Mouse (Mus musculus): ENCODE measurements around the gene Armc5. TPM values are rescaled to one million over a fixed set of nuclear protein-coding genes. Genes with fewer than 3 reads are reported as not detected.

Armc5 gene
- polyA plus RNA-seq, 1 experiment from 2014 or later = 17.3 TPM

- DNase-seq (ENCODE audit: low read depth, low spot score) (no peak), ATAC-seq (no peak)
- TF ChIP-seq CTCF (IDR thresholded peaks at IDR 0.05) = no peak
- in situ Hi-C loops (cut with MboI; ENCODE audit: low pct_unique_long_range_greater_than_20kb) = loop anchor here (5.0 kb wide), 3 partner anchors 47 to 457 kb away; no protein-coding TSS in a partner anchor
- H3K27me3 ChIP-seq = no peaks in the 10 kb centered on the region
- POLR2A ChIA-PET = interaction anchor here (2.1 kb wide), 1 partner anchor 8 kb away, joined by 13 read pairs; the partner anchor contains the start of genes 9130023H24Rik and Armc5
- CTCF ChIA-PET = interaction anchor here (1.3 kb wide), 1 partner anchor 44 kb away, joined by 3 read pairs; no protein-coding TSS in a partner anchor
These were observed 8.4 kb downstream of the Armc5 start for GRCm38 (mm10) chr7:128245547-128245946.

GRCm38 (mm10) chr7:128246496-128247391 lies 9.6 kb downstream of the Armc5 start, which contains the start of gene Tgfb1i1:
TSS of gene Tgfb1i1 (plus strand) at chr7:128246812.
- TF ChIP-seq CTCF (IDR thresholded peaks at IDR 0.05) = no peak
- CTCF ChIA-PET = interaction anchor here (0.7 to 1.6 kb wide), 3 partner anchors 9 to 97 kb away, joined by 3 read pairs; partner anchors contain the start of genes 9130023H24Rik and Armc5
- POLR2A ChIA-PET = interaction anchor here (0.6 to 2.1 kb wide), 2 partner anchors 9 to 116 kb away, joined by 3 to 13 read pairs; partner anchors contain the start of genes 9130023H24Rik and Armc5
- ATAC-seq (peak; percentile 27), DNase-seq (ENCODE audit: low read depth, low spot score) (peak; percentile 13)
- in situ Hi-C loops (cut with MboI; ENCODE audit: low pct_unique_long_range_greater_than_20kb) = loop anchor here (5.0 kb wide), 3 partner anchors 46 to 456 kb away; no protein-coding TSS in a partner anchor
- H3K27me3 ChIP-seq = no peaks in the 10 kb centered on the region

- TF ChIP-seq CTCF (IDR thresholded peaks at IDR 0.05) = no peak
These were observed 10.3 kb downstream of the Armc5 start for GRCm38 (mm10) chr7:128247443-128247842.

GRCm38 (mm10) chr7:128248081-128249042 lies 11.2 kb downstream of the Armc5 start:
- TF ChIP-seq CTCF (IDR thresholded peaks at IDR 0.05) = no peak
- in situ Hi-C loops (cut with MboI; ENCODE audit: low pct_unique_long_range_greater_than_20kb) = loop anchor here (5.0 kb wide), 3 partner anchors 44 to 454 kb away; no protein-coding TSS in a partner anchor
- no peak for ATAC-seq

More at GRCm38 (mm10) chr7:128247443-128247842, 10.3 kb downstream of the Armc5 start:
- in situ Hi-C loops (cut with MboI; ENCODE audit: low pct_unique_long_range_greater_than_20kb) = loop anchor here (5.0 kb wide), 3 partner anchors 45 to 455 kb away; no protein-coding TSS in a partner anchor
- peak; percentile 44 for DNase-seq (ENCODE audit: low read depth, low spot score)
- no peaks in the 10 kb centered on the region for H3K27me3 ChIP-seq
- CTCF ChIA-PET = interaction anchor here (1.6 kb wide), 1 partner anchor 10 kb away, joined by 3 read pairs; the partner anchor contains the start of genes 9130023H24Rik and Armc5
- ATAC-seq = peak; percentile 65
- POLR2A ChIA-PET = interaction anchor here (2.1 kb wide), 1 partner anchor 10 kb away, joined by 13 read pairs; the partner anchor contains the start of genes 9130023H24Rik and Armc5

GRCm38 (mm10) chr7:128249998-128250397 lies 12.9 kb downstream of the Armc5 start:
- no peaks in the 10 kb centered on the region for H3K27me3 ChIP-seq
- no peak for TF ChIP-seq CTCF (IDR thresholded peaks at IDR 0.05)
- no peak for DNase-seq (ENCODE audit: low read depth, low spot score)
- in situ Hi-C loops (cut with MboI; ENCODE audit: low pct_unique_long_range_greater_than_20kb) = loop anchor here (5.0 kb wide), 3 partner anchors 42 to 452 kb away; no protein-coding TSS in a partner anchor
- ATAC-seq = no peak
- ChIA-PET CTCF (no interaction called here), POLR2A (interaction anchor here (0.6 to 0.8 kb wide), 2 partner anchors 10 to 1743 kb away, joined by 3 read pairs; no protein-coding TSS in a partner anchor)

More at GRCm38 (mm10) chr7:128248081-128249042, 11.2 kb downstream of the Armc5 start:
- no peaks in the 10 kb centered on the region for H3K27me3 ChIP-seq
- DNase-seq (ENCODE audit: low read depth, low spot score) = no peak
- ChIA-PET POLR2A (no interaction called here), CTCF (interaction anchor here (1.3 to 1.6 kb wide), 2 partner anchors 11 to 96 kb away, joined by 3 read pairs; partner anchors contain the start of genes 9130023H24Rik and Armc5)

- ChIA-PET CTCF (no interaction called here), POLR2A (no interaction called here)
- DNase-seq (ENCODE audit: low read depth, low spot score) (no peak), ATAC-seq (no peak)
- TF ChIP-seq CTCF (IDR thresholded peaks at IDR 0.05) = no peak
- H3K27me3 ChIP-seq = no peaks in the 10 kb centered on the region
- in situ Hi-C loops (cut with MboI; ENCODE audit: low pct_unique_long_range_greater_than_20kb) = no loop called here
These were observed 14.8 kb downstream of the Armc5 start for GRCm38 (mm10) chr7:128251946-128252345.

- ChIA-PET POLR2A (interaction anchor here (1.1 kb wide), 1 partner anchor 13 kb away, joined by 3 read pairs; no protein-coding TSS in a partner anchor), CTCF (no interaction called here)
- no peak for DNase-seq (ENCODE audit: low read depth, low spot score)
These were observed 15.5 kb downstream of the Armc5 start for GRCm38 (mm10) chr7:128252609-128253008.

GRCm38 (mm10) chr7:128254978-128255377 lies 17.8 kb downstream of the Armc5 start:
- H3K27me3 ChIP-seq = peaks cover 8% of the 10 kb centered on the region
- TF ChIP-seq CTCF (IDR thresholded peaks at IDR 0.05) = no peak
- ChIA-PET CTCF (no interaction called here), POLR2A (interaction anchor here (0.9 kb wide), 1 partner anchor 326 kb away, joined by 4 read pairs; no protein-coding TSS in a partner anchor)
- ATAC-seq (no peak), DNase-seq (ENCODE audit: low read depth, low spot score) (no peak)
- in situ Hi-C loops (cut with MboI; ENCODE audit: low pct_unique_long_range_greater_than_20kb) = no loop called here

More at GRCm38 (mm10) chr7:128252609-128253008, 15.5 kb downstream of the Armc5 start:
- in situ Hi-C loops (cut with MboI; ENCODE audit: low pct_unique_long_range_greater_than_20kb) = no loop called here
- TF ChIP-seq CTCF (IDR thresholded peaks at IDR 0.05) = no peak
- no peaks in the 10 kb centered on the region for H3K27me3 ChIP-seq
- no peak for ATAC-seq

- POLR2A ChIA-PET = interaction anchor here (0.9 kb wide), 1 partner anchor 326 kb away, joined by 4 read pairs; no protein-coding TSS in a partner anchor
- no peak for TF ChIP-seq CTCF (IDR thresholded peaks at IDR 0.05)
- CTCF ChIA-PET = no interaction called here
- no peak for ATAC-seq
- H3K27me3 ChIP-seq = peaks cover 15% of the 10 kb centered on the region
- in situ Hi-C loops (cut with MboI; ENCODE audit: low pct_unique_long_range_greater_than_20kb) = no loop called here
- DNase-seq (ENCODE audit: low read depth, low spot score) = no peak
These were observed 18.6 kb downstream of the Armc5 start for GRCm38 (mm10) chr7:128255757-128256156.
